Mouse (Mus musculus): ENCODE results near the gene Gmps. TPM values are rescaled to one million over a fixed set of nuclear protein-coding genes. Genes with fewer than 3 reads are reported as not detected.
A peak's percentile ranks its signal among the peaks of the same experiment; 100 is the strongest.

The Gmps gene
- polyA plus RNA-seq, 1 experiment from 2014 or later: 36.5 TPM

- 74% methylated on average over 7 of the region's 7 CpGs for WGBS
- no peak overlapping the region for H3K9ac ChIP-seq (ENCODE audit: low read depth, low read length)
Measured at GRCm38 (mm10) chr3:64038136-64038841, 62.4 kb downstream of the Gmps start.

GRCm38 (mm10) chr3:64039818-64040784 is 64.2 kb downstream of the Gmps start:
- no peaks in the 10 kb centered on the region for H3K9me3 ChIP-seq (ENCODE audit: control insufficient read depth, low read length)
- 7% methylated on average over 25 of the region's 25 CpGs for WGBS
- no peaks in the 10 kb centered on the region for H3K36me3 ChIP-seq (ENCODE audit: control insufficient read depth, insufficient read depth, low read length)
- H3K27me3 ChIP-seq (replicated peaks; ENCODE audit: control insufficient read depth, insufficient read depth, low read length): no peaks in the 10 kb centered on the region
- peak; percentile 82 for ATAC-seq (ENCODE audit: low read depth)
- no peak overlapping the region; the same call in 1 of the 2 replicates for H3K27ac ChIP-seq (replicated peaks; ENCODE audit: low read depth, low read length)
- no peaks in the 10 kb centered on the region for H3K4me1 ChIP-seq (ENCODE audit: control insufficient read depth, insufficient read depth, low read length)
- peak overlapping the region; percentile 44 for H3K4me3 ChIP-seq (ENCODE audit: low read depth, low read length)
- H3K9ac ChIP-seq (ENCODE audit: low read depth, low read length): peak overlapping the region; percentile 63
- peak; percentile 94 for DNase-seq (ENCODE audit: low spot score)
- peak overlapping the region; percentile 90 for H3K4me2 ChIP-seq (ENCODE audit: low read depth, low read length)

More at GRCm38 (mm10) chr3:64038136-64038841, 62.4 kb downstream of the Gmps start:
- Histone ChIP-seq H3K4me2 (ENCODE audit: low read depth, low read length) (no peak overlapping the region), H3K27me3 (replicated peaks; ENCODE audit: control insufficient read depth, insufficient read depth, low read length) (no peaks in the 10 kb centered on the region), H3K4me3 (ENCODE audit: low read depth, low read length) (no peak overlapping the region), H3K27ac (replicated peaks; ENCODE audit: low read depth, low read length) (no peak overlapping the region), H3K9me3 (ENCODE audit: control insufficient read depth, low read length) (no peaks in the 10 kb centered on the region), H3K36me3 (ENCODE audit: control insufficient read depth, insufficient read depth, low read length) (no peaks in the 10 kb centered on the region), H3K4me1 (ENCODE audit: control insufficient read depth, insufficient read depth, low read length) (no peaks in the 10 kb centered on the region)
- DNase-seq (ENCODE audit: low spot score) (peak; percentile 10), ATAC-seq (ENCODE audit: low read depth) (no peak)

Other genes starting within 250 kb of the Gmps start
- gene Plch1, start 76.6 kb upstream of the Gmps start, polyA plus RNA-seq (2014; fragmentation: Nextera tagmentation; extraction: Ambion mirVana): 2.4 and 2.8 TPM in 2 replicates
- gene E130311K13Rik, start 46.6 kb upstream of the Gmps start, polyA plus RNA-seq (2014; fragmentation: Nextera tagmentation; extraction: Ambion mirVana): 7.0 and 8.5 TPM in 2 replicates
- gene Slc33a1, start 11.3 kb upstream of the Gmps start, polyA plus RNA-seq (2014; fragmentation: Nextera tagmentation; extraction: Ambion mirVana): 15.1 and 16.7 TPM in 2 replicates
- gene Vmn2r1, start 105.4 kb downstream of the Gmps start, polyA plus RNA-seq (2014; fragmentation: Nextera tagmentation; extraction: Ambion mirVana): 0.07 and 0.14 TPM in 2 replicates
- not detected in 2 replicates for gene Vmn2r2, start 165.8 kb downstream of the Gmps start, polyA plus RNA-seq (2014; fragmentation: Nextera tagmentation; extraction: Ambion mirVana)

Data from embryonic facial prominence, embryonic 14.5 days (tissue).